Mouse (Mus musculus): ENCODE measurements around the gene Trim8. TPM values are rescaled to one million over a fixed set of nuclear protein-coding genes. Genes with fewer than 3 reads are reported as not detected.

The Trim8 gene
- polyA plus RNA-seq, 1 experiment from 2014 or later = 31.7 TPM

DNA sequence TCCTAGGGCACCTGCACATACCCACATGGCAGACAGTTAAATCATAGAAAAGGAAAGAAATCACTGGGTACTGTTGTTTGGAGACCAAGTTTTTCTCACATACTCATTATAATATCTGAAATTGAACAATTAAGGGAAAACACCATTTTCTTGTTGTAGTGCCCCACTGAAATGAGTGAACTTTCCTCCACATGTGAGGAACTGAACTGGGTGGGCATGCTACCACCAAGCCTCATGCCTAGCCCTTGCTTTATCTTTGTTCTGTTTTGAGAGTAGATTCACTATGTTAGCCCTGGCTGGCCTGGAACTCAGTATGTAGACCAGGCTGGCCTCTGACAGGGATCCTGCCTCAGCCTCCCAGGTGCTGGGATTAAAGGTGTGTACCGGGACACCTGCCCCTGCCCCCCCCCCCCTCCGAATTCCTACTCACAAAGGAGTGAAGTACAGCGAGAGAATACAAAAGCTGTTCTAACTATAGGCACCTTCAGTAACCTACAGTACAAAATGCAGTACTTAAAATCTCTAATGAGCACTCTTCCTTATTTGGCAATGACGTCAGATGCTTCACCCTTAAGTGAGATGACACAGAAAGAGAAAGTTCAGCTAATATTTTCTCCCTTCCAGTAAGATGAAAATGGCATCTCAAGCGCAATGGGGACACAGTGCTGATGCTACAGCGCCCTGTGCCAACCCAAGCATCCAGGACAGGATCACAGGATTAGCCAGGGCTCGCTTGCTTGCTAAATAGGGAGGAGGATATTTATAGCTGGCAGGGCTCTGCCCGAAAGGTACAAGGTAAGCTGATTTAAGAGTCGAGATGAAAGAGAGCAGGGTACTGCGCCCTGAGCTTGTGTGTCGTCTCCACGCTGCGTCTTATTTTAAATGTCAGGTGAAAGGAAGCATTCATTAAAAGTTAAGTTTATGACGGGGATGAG is 61.3 kb downstream of the Trim8 start:
- DNase-seq (ENCODE audit: low spot score, missing footprints) = peak; percentile 81
- no peak overlapping the region for H3K4me2 ChIP-seq
- WGBS = 90% methylated on average over 14 of the region's 14 CpGs
- H3K4me3 ChIP-seq (ENCODE audit: low read depth, low read length) = no peak overlapping the region
- no peaks in the 10 kb centered on the region for H3K27me3 ChIP-seq (ENCODE audit: control insufficient read depth, insufficient read depth, low read length)
- ATAC-seq (ENCODE audit: low FRiP score) = no peak
- H3K27ac ChIP-seq (ENCODE audit: low read depth, low read length) = no peak overlapping the region
- no peaks in the 10 kb centered on the region for H3K9me3 ChIP-seq (ENCODE audit: control insufficient read depth, low read length)
- no peaks in the 10 kb centered on the region for H3K4me1 ChIP-seq (ENCODE audit: control insufficient read depth, insufficient read depth, low read length)
- peaks cover 4% of the 10 kb centered on the region; the same call in 1 of the 2 replicates for H3K36me3 ChIP-seq (ENCODE audit: control insufficient read depth, insufficient read depth, low read length)
- no peak overlapping the region for H3K9ac ChIP-seq (ENCODE audit: low read length)

DNA sequence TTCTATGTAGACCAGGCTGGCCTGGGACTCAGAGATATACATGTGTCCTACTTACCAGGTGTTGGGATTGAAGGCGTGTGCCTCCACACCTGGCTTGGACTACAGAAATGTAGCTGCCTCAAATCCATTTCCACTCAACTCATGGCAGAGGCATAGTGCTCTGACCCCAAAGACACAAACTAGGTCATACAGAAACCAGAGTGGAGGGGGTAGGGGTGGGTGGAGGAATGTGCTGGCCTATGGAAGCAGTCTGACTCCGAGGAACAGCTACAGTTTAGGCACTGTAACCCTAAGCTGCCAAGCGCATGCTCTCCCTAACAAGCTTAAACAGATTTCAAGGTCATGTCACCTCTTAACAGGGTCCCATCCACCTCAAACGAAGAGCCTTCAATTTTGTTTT is 62.1 kb downstream of the Trim8 start:
- Histone ChIP-seq H3K9me3 (ENCODE audit: control insufficient read depth, low read length) (no peaks in the 10 kb centered on the region), H3K9ac (ENCODE audit: low read length) (no peak overlapping the region), H3K4me2 (no peak overlapping the region), H3K36me3 (ENCODE audit: control insufficient read depth, insufficient read depth, low read length) (0 out of 2 replicates have a peak, but pooled peaks cover 2% of the 10 kb centered on the region), H3K4me1 (ENCODE audit: control insufficient read depth, insufficient read depth, low read length) (no peaks in the 10 kb centered on the region), H3K27ac (ENCODE audit: low read depth, low read length) (no peak overlapping the region), H3K4me3 (ENCODE audit: low read depth, low read length) (no peak overlapping the region), H3K27me3 (ENCODE audit: control insufficient read depth, insufficient read depth, low read length) (no peaks in the 10 kb centered on the region)
- DNase-seq (ENCODE audit: low spot score, missing footprints) (peak; percentile 69), ATAC-seq (ENCODE audit: low FRiP score) (no peak)
- WGBS = 90% methylated on average over 4 of the region's 4 CpGs

DNA sequence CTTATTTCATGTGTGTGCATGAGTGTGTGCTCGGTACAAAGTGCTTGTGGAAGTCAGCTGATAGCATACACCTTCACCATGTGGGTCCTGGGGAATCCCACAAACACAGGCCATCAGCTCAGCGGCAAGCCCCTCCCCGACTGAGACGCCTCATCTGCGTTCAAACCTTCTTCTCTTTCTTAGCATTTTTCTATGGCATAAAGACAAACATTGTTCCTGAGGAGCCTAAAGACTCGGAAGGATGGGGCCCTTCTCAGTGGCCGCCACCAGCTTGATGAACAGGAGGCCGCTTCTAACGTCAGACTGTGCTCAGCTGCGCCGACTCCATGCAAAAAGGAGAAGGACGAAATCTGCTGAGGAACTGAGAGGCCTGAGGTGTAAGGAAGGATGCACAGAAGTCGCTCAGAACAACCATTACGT is 62.6 kb downstream of the Trim8 start:
- 0 out of 2 replicates have a peak, but pooled peaks cover 2% of the 10 kb centered on the region for H3K36me3 ChIP-seq (ENCODE audit: control insufficient read depth, insufficient read depth, low read length)
- no peak overlapping the region for H3K27ac ChIP-seq (ENCODE audit: low read depth, low read length)
- H3K4me2 ChIP-seq = no peak overlapping the region
- peak; percentile 77 for DNase-seq (ENCODE audit: low spot score, missing footprints)
- no peaks in the 10 kb centered on the region for H3K9me3 ChIP-seq (ENCODE audit: control insufficient read depth, low read length)
- no peak overlapping the region for H3K4me3 ChIP-seq (ENCODE audit: low read depth, low read length)
- ATAC-seq (ENCODE audit: low FRiP score) = no peak
- H3K4me1 ChIP-seq (ENCODE audit: control insufficient read depth, insufficient read depth, low read length) = no peaks in the 10 kb centered on the region
- no peak overlapping the region for H3K9ac ChIP-seq (ENCODE audit: low read length)
- WGBS = 80% methylated on average over 14 of the region's 14 CpGs
- H3K27me3 ChIP-seq (ENCODE audit: control insufficient read depth, insufficient read depth, low read length) = no peaks in the 10 kb centered on the region

Other genes starting within 250 kb of the Trim8 start
- 3.2 and 3.9 TPM in 2 replicates for gene Nfkb2, start 197.4 kb upstream of the Trim8 start, polyA plus RNA-seq (2014; fragmentation: Nextera tagmentation; extraction: Ambion mirVana)
- 10.7 and 11.0 TPM in 2 replicates for gene Psd, start 174.5 kb upstream of the Trim8 start, polyA plus RNA-seq (2014; fragmentation: Nextera tagmentation; extraction: Ambion mirVana)
- 20.0 and 25.5 TPM in 2 replicates for gene Fbxl15, start 173.5 kb upstream of the Trim8 start, polyA plus RNA-seq (2014; fragmentation: Nextera tagmentation; extraction: Ambion mirVana)
- gene Cuedc2, start 163.0 kb upstream of the Trim8 start, polyA plus RNA-seq (2014; fragmentation: Nextera tagmentation; extraction: Ambion mirVana) = 215 and 221 TPM in 2 replicates
- gene Mfsd13a, start 160.6 kb upstream of the Trim8 start, polyA plus RNA-seq (2014; fragmentation: Nextera tagmentation; extraction: Ambion mirVana) = 4.3 and 5.5 TPM in 2 replicates
- gene 2310034G01Rik, start 151.4 kb upstream of the Trim8 start, polyA plus RNA-seq (2014; fragmentation: Nextera tagmentation; extraction: Ambion mirVana) = 1.2 and 1.6 TPM in 2 replicates
- 228 and 233 TPM in 2 replicates for gene Actr1a, start 106.0 kb upstream of the Trim8 start, polyA plus RNA-seq (2014; fragmentation: Nextera tagmentation; extraction: Ambion mirVana)
- gene Sufu, start 104.8 kb upstream of the Trim8 start, polyA plus RNA-seq (2014; fragmentation: Nextera tagmentation; extraction: Ambion mirVana) = 33.7 and 38.7 TPM in 2 replicates
- 155 and 160 TPM in 2 replicates for gene Arl3, start 71.5 kb downstream of the Trim8 start, polyA plus RNA-seq (2014; fragmentation: Nextera tagmentation; extraction: Ambion mirVana)
- 12.1 and 12.7 TPM in 2 replicates for gene Sfxn2, start 71.7 kb downstream of the Trim8 start, polyA plus RNA-seq (2014; fragmentation: Nextera tagmentation; extraction: Ambion mirVana)
- gene Wbp1l, start 97.4 kb downstream of the Trim8 start, polyA plus RNA-seq (2014; fragmentation: Nextera tagmentation; extraction: Ambion mirVana) = 29.0 and 30.3 TPM in 2 replicates
- not detected in 2 replicates for gene Cyp17a1, start 171.5 kb downstream of the Trim8 start, polyA plus RNA-seq (2014; fragmentation: Nextera tagmentation; extraction: Ambion mirVana)
- 15.3 and 16.2 TPM in 2 replicates for gene Borcs7, start 188.2 kb downstream of the Trim8 start, polyA plus RNA-seq (2014; fragmentation: Nextera tagmentation; extraction: Ambion mirVana)
- gene As3mt, start 205.8 kb downstream of the Trim8 start, polyA plus RNA-seq (2014; fragmentation: Nextera tagmentation; extraction: Ambion mirVana) = 33.8 and 37.6 TPM in 2 replicates